Mouse (Mus musculus) cortical plate, adult 2 months (tissue): ENCODE results near the gene Atp1b2. TPM values are rescaled to one million over a fixed set of nuclear protein-coding genes. Genes with fewer than 3 reads are reported as not detected.
A peak's percentile ranks its signal among the peaks of the same experiment; 100 is the strongest.
"Not testable (repeated sequence)": the region's sequence is repeated elsewhere in the genome, so short reads cannot be mapped to it uniquely, and the experiment has no call there.

ENCODE experiments used
- H3K27ac ChIP-seq: fragments of 200-500 bp; 2 replicates; pipeline ENCODE4 v1.5.1; 2012; ENCODE audit warnings: low read length, control low read depth, inconsistent platforms; ENCODE audit not compliant: insufficient read depth
- H3K4me1 ChIP-seq: fragments of 200-500 bp; 2 replicates; pipeline ENCODE4 v1.6.1; 2011; ENCODE audit warnings: low read length; ENCODE audit not compliant: control insufficient read depth, insufficient read depth
- H3K4me3 ChIP-seq: fragments of 200-500 bp; 2 replicates; pipeline ENCODE4 v1.5.1; 2011; ENCODE audit warnings: mild to moderate bottlenecking, low read length, control low read depth; ENCODE audit not compliant: insufficient read depth
- CTCF ChIP-seq: fragments of 200-500 bp; IDR thresholded peaks from 2 replicates; pipeline ENCODE4 v1.5.1; 2011; ENCODE audit warnings: mild to moderate bottlenecking, control low read depth, low read length; ENCODE audit not compliant: insufficient read depth; ENCODE audit errors: extremely low read depth
- POLR2A ChIP-seq: fragments of 200-500 bp; IDR thresholded peaks from 2 replicates; pipeline ENCODE4 v1.6.1; 2011; ENCODE audit warnings: mild to moderate bottlenecking, low read length, control low read depth; ENCODE audit not compliant: insufficient read depth; ENCODE audit errors: extremely low read depth
- polyA plus RNA-seq: library from polyadenylated mRNA; depleted of rRNA; stranded (reverse); fragments of >200 nt; gene quantifications from 2 replicates; pipeline ENCODE4 v1.2.3, GENCODE M21; 2012

Gene Atp1b2
- polyA plus RNA-seq, 1 experiment: 374 TPM

- no peak for TF ChIP-seq CTCF
- TF ChIP-seq POLR2A: no peak
- H3K4me3 ChIP-seq: peak overlapping the region; percentile 59
- no peak overlapping the region for H3K27ac ChIP-seq
- H3K4me1 ChIP-seq: peaks cover 3% of the 10 kb centered on the region; the same call in 1 of the 2 replicates
Measured at GRCm38 (mm10) chr11:69623006-69623405, 17.3 kb upstream of the Atp1b2 start.

GRCm38 (mm10) chr11:69622406-69622805 is 16.7 kb upstream of the Atp1b2 start:
- TF ChIP-seq CTCF: no peak
- no peak for TF ChIP-seq POLR2A
- H3K4me3 ChIP-seq: peak overlapping the region; percentile 59

DNA sequence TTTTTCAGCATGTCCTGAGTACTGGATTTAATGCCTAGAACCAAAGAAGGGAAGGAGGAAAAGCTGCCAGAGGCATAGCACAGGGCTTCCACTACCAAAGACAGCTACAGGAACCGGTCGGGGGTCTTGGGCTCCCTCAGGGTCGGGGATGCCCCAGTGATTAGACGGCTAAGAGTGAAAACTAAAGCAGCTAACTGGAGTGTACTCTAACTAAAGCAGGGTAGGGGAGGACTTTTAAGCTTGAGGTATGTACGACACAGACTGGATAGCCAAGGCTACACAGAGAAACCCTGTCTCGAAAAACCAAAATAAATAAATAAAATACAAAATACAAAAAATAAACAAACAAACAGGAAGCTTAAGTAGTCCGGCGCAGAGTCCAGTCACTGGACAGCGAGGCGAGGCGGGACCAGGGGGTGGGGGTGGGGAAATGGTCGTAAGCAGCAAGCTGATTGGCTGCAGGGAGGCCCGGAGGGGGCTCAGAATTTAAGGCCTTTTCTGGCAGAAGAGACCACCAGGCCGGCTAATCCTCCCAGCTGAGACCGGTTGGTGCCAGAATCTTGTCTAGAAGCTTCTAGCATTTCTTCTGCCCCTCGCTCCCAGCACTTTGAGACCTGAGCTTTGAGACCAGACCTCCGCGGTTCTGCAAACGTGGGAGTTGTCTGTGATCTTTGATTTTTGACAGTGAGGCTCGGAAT is 16.0 kb upstream of the Atp1b2 start, which contains the start of gene Sat2:
Sat2 (plus strand) TSS at position 454 of the 698 bp plus-strand sequence.
- Histone ChIP-seq H3K4me1 (peaks cover 3% of the 10 kb centered on the region; the same call in 1 of the 2 replicates), H3K4me3 (peak within 1 kb of the TSS; percentile 59), H3K27ac (0 out of 2 replicates have a peak within 1 kb of the TSS, but pooled peaks have one; percentile 43)
- TF ChIP-seq POLR2A: peak; percentile 50; the same call in 1 of the 2 replicates
- TF ChIP-seq CTCF: no peak

More at GRCm38 (mm10) chr11:69622406-69622805, 16.7 kb upstream of the Atp1b2 start:
- no peak overlapping the region for H3K27ac ChIP-seq
- H3K4me1 ChIP-seq: peaks cover 3% of the 10 kb centered on the region; the same call in 1 of the 2 replicates

DNA sequence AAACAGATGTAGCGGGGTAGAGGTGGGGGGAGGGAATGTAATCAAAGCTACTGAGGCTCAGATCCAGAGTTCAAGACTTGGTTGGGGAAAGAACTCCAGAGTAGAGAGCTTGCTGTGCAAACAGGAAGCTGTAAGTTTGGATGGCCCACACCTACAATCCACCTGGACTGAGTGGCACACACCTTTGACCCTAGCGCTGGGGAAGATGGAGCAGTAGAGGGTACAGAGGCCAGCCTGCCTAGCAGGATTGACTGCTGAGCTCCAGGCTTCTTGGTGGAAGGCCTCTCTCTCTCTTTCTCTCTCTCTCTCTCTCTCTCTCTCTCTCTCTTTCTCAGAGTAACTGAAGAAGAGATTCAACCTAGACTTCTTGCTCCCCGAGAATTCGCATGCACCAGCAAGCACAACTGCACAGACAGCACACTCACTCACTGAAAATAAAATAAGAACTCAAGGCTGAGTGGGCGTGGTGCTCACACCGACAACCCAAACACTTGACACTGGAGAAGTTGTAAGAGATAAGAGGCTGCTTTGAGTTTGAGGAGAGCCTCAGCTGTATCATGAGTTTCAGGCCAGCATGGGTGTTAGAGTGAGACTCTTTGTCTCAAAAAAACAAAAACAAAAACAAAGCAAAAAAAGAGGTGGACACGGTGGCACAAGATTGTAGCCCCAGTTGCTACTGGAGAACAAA is 14.8 kb upstream of the Atp1b2 start:
- TF ChIP-seq POLR2A (no peak), CTCF (no peak)
- Histone ChIP-seq H3K4me1 (peaks cover 3% of the 10 kb centered on the region; the same call in 1 of the 2 replicates), H3K27ac (no peak overlapping the region), H3K4me3 (no peak overlapping the region; the same call in 1 of the 2 replicates)

DNA sequence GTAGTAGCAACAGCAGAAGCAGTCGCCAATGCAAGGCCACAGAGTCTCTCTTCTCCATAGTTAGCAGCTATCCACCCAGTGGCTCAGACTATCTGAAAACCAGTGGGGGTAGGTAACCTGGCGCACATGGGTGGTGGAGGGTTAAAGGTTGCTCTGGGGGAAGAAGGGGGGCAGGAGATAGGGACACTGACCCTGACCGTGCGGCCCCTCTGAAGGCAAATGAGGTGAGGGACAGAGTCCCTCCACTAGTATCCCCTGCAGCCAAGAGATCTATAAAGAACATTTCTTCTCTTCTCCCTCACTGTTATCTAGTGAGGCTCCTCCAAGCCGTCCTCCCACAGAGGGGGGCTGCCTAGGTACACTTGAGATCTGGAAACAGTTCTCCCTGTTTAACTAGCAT is 12.1 kb upstream of the Atp1b2 start, which contains the start of gene Shbg:
Shbg (minus strand) TSS at position 101 of the 400 bp plus-strand sequence.
- H3K4me3 ChIP-seq: no peak within 1 kb of the TSS
- H3K4me1 ChIP-seq: peaks cover 2% of the 10 kb centered on the region; the same call in 1 of the 2 replicates
- H3K27ac ChIP-seq: no peak within 1 kb of the TSS
- no peak for TF ChIP-seq POLR2A
- TF ChIP-seq CTCF: no peak

- no peak for TF ChIP-seq POLR2A
- no peak for TF ChIP-seq CTCF
- Histone ChIP-seq H3K27ac (no peak overlapping the region), H3K4me1 (no peaks in the 10 kb centered on the region), H3K4me3 (no peak overlapping the region)
Measured at GRCm38 (mm10) chr11:69616781-69617180, 11.0 kb upstream of the Atp1b2 start.

GRCm38 (mm10) chr11:69614257-69614588 is 8.5 kb upstream of the Atp1b2 start:
- H3K4me3 ChIP-seq, H3K4me1 ChIP-seq, H3K27ac ChIP-seq: not testable (repeated sequence)

- no peak for TF ChIP-seq POLR2A
- peak; percentile 82 for TF ChIP-seq CTCF
- Histone ChIP-seq H3K4me1 (no peaks in the 10 kb centered on the region), H3K4me3 (no peak overlapping the region), H3K27ac (no peak overlapping the region; the same call in 1 of the 2 replicates)
Measured at GRCm38 (mm10) chr11:69613553-69614256, 8.0 kb upstream of the Atp1b2 start.

- Histone ChIP-seq H3K4me3 (no peak overlapping the region), H3K4me1 (no peaks in the 10 kb centered on the region; the same call in 1 of the 2 replicates), H3K27ac (no peak overlapping the region)
- TF ChIP-seq POLR2A: no peak
- TF ChIP-seq CTCF: no peak
Measured at GRCm38 (mm10) chr11:69610899-69611298, 5.2 kb upstream of the Atp1b2 start.

DNA sequence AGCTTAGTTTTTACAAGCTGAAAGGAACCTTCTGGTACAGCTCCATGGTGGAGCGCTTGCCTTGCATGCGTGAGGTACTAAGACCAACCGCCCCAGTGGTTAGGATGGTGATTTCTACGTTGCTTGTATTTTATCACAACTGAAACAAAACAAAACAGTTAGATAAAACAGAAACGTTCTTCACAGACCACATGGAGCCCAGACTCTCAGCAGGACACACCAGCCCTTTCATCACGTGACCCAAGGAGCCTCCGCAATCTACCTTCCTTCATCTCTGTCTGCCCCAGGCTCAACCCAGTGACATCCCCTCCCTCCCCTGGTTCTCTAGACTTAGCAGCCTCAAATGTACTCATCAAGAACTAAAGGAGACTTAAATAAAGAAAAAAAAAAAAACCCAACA is 3.7 kb upstream of the Atp1b2 start:
- TF ChIP-seq CTCF (no peak), POLR2A (no peak)
- Histone ChIP-seq H3K4me1 (no peaks in the 10 kb centered on the region; the same call in 1 of the 2 replicates), H3K4me3 (no peak overlapping the region), H3K27ac (no peak overlapping the region)
